Mouse (Mus musculus) embryonic facial prominence, embryonic 14.5 days (tissue): ENCODE results near the gene Enox1. TPM values are rescaled to one million over a fixed set of nuclear protein-coding genes. Genes with fewer than 3 reads are reported as not detected.

ENCODE experiments used
- ATAC-seq: fragments of 200-750 bp; cut with Nextera tagmentation; 2 replicates; pipeline ENCODE4 v1.8.0; 2017; ENCODE audit warnings: low read depth, moderate number of reproducible peaks, moderate TSS enrichment
- DNase-seq: peaks from one replicate; pipeline ENCODE4 v3.0.0-alpha.2; 2015; ENCODE audit warnings: low spot score
- H3K27ac ChIP-seq: fragments of 300-500 bp; sonication (generic); replicated peaks from 2 replicates; pipeline ENCODE4 v1.5.1; 2014; ENCODE audit warnings: low read depth, mild to moderate bottlenecking, low read length, moderate library complexity
- H3K27me3 ChIP-seq: fragments of 300-500 bp; sonication (generic); replicated peaks from 2 replicates; pipeline ENCODE4 v1.6.1; 2014; ENCODE audit warnings: low read length; ENCODE audit not compliant: control insufficient read depth, insufficient read depth
- H3K36me3 ChIP-seq: fragments of 300-500 bp; sonication (generic); 2 replicates; pipeline ENCODE4 v1.6.1; 2014; ENCODE audit warnings: low read length, mixed read lengths; ENCODE audit not compliant: control insufficient read depth, insufficient read depth
- H3K4me1 ChIP-seq: fragments of 300-500 bp; sonication (generic); 2 replicates; pipeline ENCODE4 v1.6.1; 2014; ENCODE audit warnings: antibody characterized with exemption, low read length; ENCODE audit not compliant: control insufficient read depth, insufficient read depth
- H3K4me2 ChIP-seq: fragments of 300-500 bp; sonication (generic); 2 replicates; pipeline ENCODE4 v1.6.1; 2014; ENCODE audit warnings: low read depth, mild to moderate bottlenecking, low read length, moderate library complexity, mixed read lengths
- H3K4me3 ChIP-seq: fragments of 300-500 bp; sonication (generic); 2 replicates; pipeline ENCODE4 v1.5.1; 2014; ENCODE audit warnings: low read depth, mild to moderate bottlenecking, low read length
- H3K9ac ChIP-seq: fragments of 300-500 bp; sonication (generic); 2 replicates; pipeline ENCODE4 v1.6.1; 2014; ENCODE audit warnings: low read depth, mild to moderate bottlenecking, low read length, moderate library complexity, mixed read lengths
- H3K9me3 ChIP-seq: fragments of 300-500 bp; sonication (generic); 2 replicates; pipeline ENCODE4 v1.6.1; 2016; ENCODE audit warnings: low read length; ENCODE audit not compliant: control insufficient read depth
- WGBS: fragments of 180-500 bp; shearing (Covaris S2); extraction: QIAGEN DNeasy Blood & Tissue Kit; methylation state at CpG from one replicate; pipeline ENCODE4 v1.1.7; 2014; 5-methylcytosine and 5-hydroxymethylcytosine counted together
- polyA plus RNA-seq: library from polyadenylated mRNA; unstranded; fragments of >200 nt; fragmentation: Nextera tagmentation; extraction: Ambion mirVana; gene quantifications from 2 replicates; pipeline ENCODE4 v1.2.1, GENCODE M21; 2014

Gene Enox1
- polyA plus RNA-seq, 1 experiment from 2014 or later, result 14.1 TPM

- H3K27ac ChIP-seq, result no peak overlapping the region
These were observed 328.4 kb downstream of the Enox1 start for GRCm38 (mm10) chr14:77484951-77485447.

GRCm38 (mm10) chr14:77490699-77491098 lies 334.1 kb downstream of the Enox1 start:
- DNase-seq (no peak), ATAC-seq (no peak)

More at GRCm38 (mm10) chr14:77484951-77485447, 328.4 kb downstream of the Enox1 start:
- 0 out of 2 replicates have a peak, but pooled peaks have one; percentile 34 for ATAC-seq
- H3K36me3 ChIP-seq, result no peaks in the 10 kb centered on the region
- no peak overlapping the region for H3K4me3 ChIP-seq
- H3K4me2 ChIP-seq, result no peak overlapping the region
- H3K27me3 ChIP-seq, result no peaks in the 10 kb centered on the region
- no peaks in the 10 kb centered on the region for H3K9me3 ChIP-seq
- no peaks in the 10 kb centered on the region for H3K4me1 ChIP-seq
- DNase-seq, result peak; percentile 50
- 77% methylated on average over 8 of the region's 8 CpGs for WGBS
- no peak overlapping the region for H3K9ac ChIP-seq

GRCm38 (mm10) chr14:77491731-77492130 lies 335.2 kb downstream of the Enox1 start:
- Histone ChIP-seq H3K36me3 (no peaks in the 10 kb centered on the region), H3K4me1 (no peaks in the 10 kb centered on the region), H3K27ac (no peak overlapping the region), H3K9ac (no peak overlapping the region), H3K4me2 (no peak overlapping the region), H3K9me3 (no peaks in the 10 kb centered on the region), H3K27me3 (no peaks in the 10 kb centered on the region), H3K4me3 (no peak overlapping the region)
- no peak for DNase-seq
- ATAC-seq, result no peak
- whole genome bisulfite sequencing, result 86% methylated on average over 2 of the region's 2 CpGs

More at GRCm38 (mm10) chr14:77490699-77491098, 334.1 kb downstream of the Enox1 start:
- H3K27me3 ChIP-seq, result no peaks in the 10 kb centered on the region
- H3K27ac ChIP-seq, result no peak overlapping the region
- H3K9ac ChIP-seq, result no peak overlapping the region
- H3K4me1 ChIP-seq, result no peaks in the 10 kb centered on the region
- H3K4me2 ChIP-seq, result no peak overlapping the region
- H3K4me3 ChIP-seq, result no peak overlapping the region
- WGBS, result 94% methylated on average over 6 of the region's 6 CpGs
- H3K9me3 ChIP-seq, result no peaks in the 10 kb centered on the region
- no peaks in the 10 kb centered on the region for H3K36me3 ChIP-seq

- Histone ChIP-seq H3K36me3 (no peaks in the 10 kb centered on the region), H3K9me3 (no peaks in the 10 kb centered on the region), H3K27ac (no peak overlapping the region), H3K9ac (no peak overlapping the region), H3K4me1 (no peaks in the 10 kb centered on the region), H3K27me3 (no peaks in the 10 kb centered on the region), H3K4me2 (no peak overlapping the region), H3K4me3 (no peak overlapping the region)
- no peak for ATAC-seq
- no peak for DNase-seq
- 55% methylated on average over 6 of the region's 6 CpGs for WGBS
These were observed 343.5 kb downstream of the Enox1 start for GRCm38 (mm10) chr14:77499996-77500581.

GRCm38 (mm10) chr14:77504458-77505135 lies 348.0 kb downstream of the Enox1 start:
- WGBS, result 76% methylated on average over 12 of the region's 12 CpGs
- H3K9me3 ChIP-seq, result no peaks in the 10 kb centered on the region
- ATAC-seq, result no peak
- no peak overlapping the region for H3K4me3 ChIP-seq
- no peaks in the 10 kb centered on the region for H3K27me3 ChIP-seq
- no peak overlapping the region for H3K27ac ChIP-seq
- no peaks in the 10 kb centered on the region for H3K36me3 ChIP-seq
- no peak overlapping the region for H3K9ac ChIP-seq
- no peak overlapping the region for H3K4me2 ChIP-seq
- DNase-seq, result no peak
- H3K4me1 ChIP-seq, result no peaks in the 10 kb centered on the region

- H3K9me3 ChIP-seq, result no peaks in the 10 kb centered on the region
- H3K27ac ChIP-seq, result no peak overlapping the region
- no peak for ATAC-seq
- H3K27me3 ChIP-seq, result no peaks in the 10 kb centered on the region
- H3K36me3 ChIP-seq, result no peaks in the 10 kb centered on the region
- H3K4me2 ChIP-seq, result no peak overlapping the region
- no peak overlapping the region for H3K9ac ChIP-seq
- no peaks in the 10 kb centered on the region for H3K4me1 ChIP-seq
- DNase-seq, result no peak
- no peak overlapping the region for H3K4me3 ChIP-seq
- 79% methylated on average over 9 of the region's 9 CpGs for WGBS
These were observed 349.8 kb downstream of the Enox1 start for GRCm38 (mm10) chr14:77506341-77506740.

- WGBS, result 74% methylated on average over 12 of the region's 12 CpGs
- peak; percentile 42 for DNase-seq
- Histone ChIP-seq H3K4me1 (no peaks in the 10 kb centered on the region), H3K9ac (no peak overlapping the region), H3K36me3 (no peaks in the 10 kb centered on the region), H3K27me3 (no peaks in the 10 kb centered on the region), H3K4me3 (no peak overlapping the region), H3K4me2 (no peak overlapping the region), H3K9me3 (0 out of 2 replicates have a peak, but pooled peaks cover under 1% of the 10 kb centered on the region), H3K27ac (no peak overlapping the region)
- ATAC-seq, result no peak
These were observed 351.5 kb downstream of the Enox1 start for GRCm38 (mm10) chr14:77508036-77508435.

- no peak overlapping the region for H3K4me2 ChIP-seq
- no peaks in the 10 kb centered on the region for H3K4me1 ChIP-seq
- no peaks in the 10 kb centered on the region for H3K36me3 ChIP-seq
- WGBS, result 73% methylated on average over 6 of the region's 6 CpGs
- no peak overlapping the region for H3K4me3 ChIP-seq
- no peak overlapping the region for H3K9ac ChIP-seq
- no peak overlapping the region for H3K27ac ChIP-seq
- ATAC-seq (no peak), DNase-seq (no peak)
- H3K9me3 ChIP-seq, result 0 out of 2 replicates have a peak, but pooled peaks cover 4% of the 10 kb centered on the region
- H3K27me3 ChIP-seq, result no peaks in the 10 kb centered on the region
These were observed 352.5 kb downstream of the Enox1 start for GRCm38 (mm10) chr14:77509042-77509441.
